Mouse (Mus musculus) CH12.LX (cell line): ENCODE measurements around the gene Mstn. TPM values are rescaled to one million over a fixed set of nuclear protein-coding genes. Genes with fewer than 3 reads are reported as not detected.

ENCODE experiments used
- DNase-seq: peaks from one replicate; pipeline ENCODE4 v3.0.0-alpha.2; 2013; ENCODE audit errors: extremely low read depth
- H3K27ac ChIP-seq: 2 replicates; pipeline ENCODE4 v1.5.1; 2012; ENCODE audit warnings: low read depth, mild to moderate bottlenecking, control low read depth, moderate library complexity; ENCODE audit not compliant: insufficient read depth
- H3K27me3 ChIP-seq: replicated peaks from 2 replicates; pipeline ENCODE3; 2012; ENCODE audit warnings: inconsistent platforms
- H3K36me3 ChIP-seq, 2 experiments: replicated peaks in 1 of 2; 2 replicates each; pipeline versions ENCODE3 to v1.6.1; 2012; ENCODE audit warnings: inconsistent platforms in 1 of 2, low read length in 1 of 2, mild to moderate bottlenecking in 1 of 2, mixed read lengths in 1 of 2, moderate library complexity in 1 of 2; ENCODE audit not compliant: control insufficient read depth in 1 of 2, insufficient read depth in 1 of 2
- H3K4me1 ChIP-seq, 2 experiments: 2 replicates each; pipeline ENCODE4 v1.6.1; 2012; ENCODE audit warnings: inconsistent platforms in 1 of 2, moderate library complexity in 1 of 2; ENCODE audit not compliant: insufficient read depth in 2 of 2, control insufficient read depth in 1 of 2
- H3K4me2 ChIP-seq: 2 replicates; pipeline ENCODE4 v1.6.1; 2012; ENCODE audit warnings: low read depth, mild to moderate bottlenecking, control low read depth; ENCODE audit not compliant: poor library complexity, insufficient read depth, severe bottlenecking
- H3K4me3 ChIP-seq, 3 experiments: fragments of 150-350 bp in 1 of 3; sonication (generic) in 1 of 3; replicated peaks in 1 of 3; 2 replicates each; pipeline versions ENCODE3 to v1.5.1; 2011 to 2012; ENCODE audit warnings: low read depth in 2 of 3, low read length in 2 of 3, mild to moderate bottlenecking in 2 of 3, moderate library complexity in 2 of 3, control low read depth in 1 of 3, improper control_type of control experiment in 1 of 3, inconsistent platforms in 1 of 3, mixed read lengths in 1 of 3; ENCODE audit not compliant: poor library complexity in 1 of 3
- H3K79me2 ChIP-seq: replicated peaks from 2 replicates; pipeline ENCODE4 v1.6.1; 2012; ENCODE audit warnings: mild to moderate bottlenecking, moderate library complexity; ENCODE audit not compliant: control insufficient read depth, poor library complexity, insufficient read depth, severe bottlenecking; ENCODE audit errors: extremely low read depth
- H3K9ac ChIP-seq: 2 replicates; pipeline ENCODE4 v1.6.1; 2012; ENCODE audit warnings: low read depth, mild to moderate bottlenecking, control low read depth, moderate library complexity; ENCODE audit not compliant: insufficient read depth
- H3K9me3 ChIP-seq: replicated peaks from 2 replicates; pipeline ENCODE3; 2012; ENCODE audit warnings: low read length, inconsistent platforms, mixed read lengths
- BHLHE40 ChIP-seq: IDR thresholded peaks from 2 replicates; pipeline ENCODE4 v1.6.1; 2011; ENCODE audit warnings: mild to moderate bottlenecking, low read depth, low read length, improper control_type of control experiment
- CHD1 ChIP-seq: IDR thresholded peaks from 2 replicates; pipeline ENCODE4 v1.6.1; 2012; ENCODE audit warnings: low read depth, low read length, improper control_type of control experiment, inconsistent platforms
- CHD2 ChIP-seq: IDR thresholded peaks from 2 replicates; pipeline ENCODE4 v1.6.1; 2011; ENCODE audit warnings: low read length, improper control_type of control experiment
- ELF1 ChIP-seq: IDR thresholded peaks from 2 replicates; pipeline ENCODE4 v1.6.1; 2014; ENCODE audit warnings: low read depth, mild to moderate bottlenecking, inconsistent platforms, low read length, improper control_type of control experiment
- EP300 ChIP-seq: IDR thresholded peaks from 2 replicates; pipeline ENCODE4 v1.6.1; 2011; ENCODE audit warnings: low read length, improper control_type of control experiment
- GABPA ChIP-seq: IDR thresholded peaks from 2 replicates; pipeline ENCODE4 v1.6.1; 2012; ENCODE audit warnings: low read depth, low read length, improper control_type of control experiment, inconsistent platforms; ENCODE audit not compliant: insufficient replicate concordance
- IRF4 ChIP-seq: IDR thresholded peaks from 2 replicates; pipeline ENCODE4 v1.6.1; 2014; ENCODE audit warnings: low read depth, mild to moderate bottlenecking, inconsistent platforms, low read length, improper control_type of control experiment
- KAT2A ChIP-seq: IDR thresholded peaks from 2 replicates; pipeline ENCODE4 v1.6.1; 2012; ENCODE audit warnings: low read length, improper control_type of control experiment, inconsistent platforms; ENCODE audit not compliant: insufficient replicate concordance
- MAFK ChIP-seq: IDR thresholded peaks from 2 replicates; pipeline ENCODE4 v1.6.1; 2011; ENCODE audit warnings: low read length, improper control_type of control experiment; ENCODE audit not compliant: insufficient replicate concordance
- MAX ChIP-seq: IDR thresholded peaks from 2 replicates; pipeline ENCODE4 v1.6.1; 2011; ENCODE audit warnings: low read length, improper control_type of control experiment
- MAZ ChIP-seq: IDR thresholded peaks from 2 replicates; pipeline ENCODE4 v1.6.1; 2012; ENCODE audit warnings: low read depth, mild to moderate bottlenecking, inconsistent platforms, low read length, improper control_type of control experiment, moderate library complexity
- MXI1 ChIP-seq: IDR thresholded peaks from 2 replicates; pipeline ENCODE4 v1.6.1; 2011; ENCODE audit warnings: mild to moderate bottlenecking, low read depth, low read length, improper control_type of control experiment
- MYC ChIP-seq: IDR thresholded peaks from 2 replicates; pipeline ENCODE4 v1.6.1; 2011; ENCODE audit warnings: low read depth, mild to moderate bottlenecking, improper control_type of control experiment, low read length
- NELFE ChIP-seq: IDR thresholded peaks from 2 replicates; pipeline ENCODE4 v1.6.1; 2011; ENCODE audit warnings: low read depth, low read length, improper control_type of control experiment
- NRF1 ChIP-seq: IDR thresholded peaks from 2 replicates; pipeline ENCODE4 v1.6.1; 2014; ENCODE audit warnings: low read depth, mild to moderate bottlenecking, inconsistent platforms, low read length, improper control_type of control experiment, moderate library complexity
- RAD21 ChIP-seq: IDR thresholded peaks from 2 replicates; pipeline ENCODE4 v1.6.1; 2011; ENCODE audit warnings: low read depth, mild to moderate bottlenecking, low read length, improper control_type of control experiment, moderate library complexity
- SMC3 ChIP-seq: IDR thresholded peaks from 2 replicates; pipeline ENCODE4 v1.6.1; 2011; ENCODE audit warnings: low read depth, low read length, improper control_type of control experiment
- TCF12 ChIP-seq: IDR thresholded peaks from 2 replicates; pipeline ENCODE4 v1.6.1; 2014; ENCODE audit warnings: low read depth, mild to moderate bottlenecking, inconsistent platforms, low read length, improper control_type of control experiment
- USF2 ChIP-seq: conservative IDR thresholded peaks from 2 replicates; pipeline ENCODE4 v1.6.1; 2011; ENCODE audit warnings: low read depth, low read length, improper control_type of control experiment
- ZC3H11A ChIP-seq: IDR thresholded peaks from 2 replicates; pipeline ENCODE4 v1.6.1; 2012; ENCODE audit warnings: low read depth, mild to moderate bottlenecking, inconsistent platforms, low read length, improper control_type of control experiment
- dilution Hi-C: fragments of 300-500 bp; cut with MboI; formaldehyde crosslinking; loops from 2 replicates; pipeline ENCODE4 v1.14.3; 2020; ENCODE audit warnings: low sequenced_read_pairs; ENCODE audit not compliant: extremely low pct_unique_long_range_greater_than_20kb, extremely low pct_ligation_motif_present
- in situ Hi-C: fragments of 300-500 bp; cut with MboI; formaldehyde crosslinking; loops from 3 replicates; pipeline ENCODE4 v1.14.3; 2019; ENCODE audit warnings: low sequenced_read_pairs, low pct_ligation_motif_present, low pct_unique_long_range_greater_than_20kb, mixed read lengths
- polyA plus RNA-seq: library from polyadenylated mRNA; unstranded; fragments of >175 nt; gene quantifications from 2 replicates; pipeline ENCODE4 v1.2.1, GENCODE M21; 2012; ENCODE audit warnings: low read depth; ENCODE audit not compliant: insufficient read length
- total RNA-seq, 2 experiments: library from RNA; depleted of rRNA; stranded (reverse); fragments of 300-350 nt in 1 of 2; fragments of >200 nt in 1 of 2; gene quantifications; 2 replicates each; pipeline ENCODE4 v1.2.3; 2012 to 2014

Mstn gene
- total and polyA plus RNA-seq, 3 experiments, result not detected

DNA sequence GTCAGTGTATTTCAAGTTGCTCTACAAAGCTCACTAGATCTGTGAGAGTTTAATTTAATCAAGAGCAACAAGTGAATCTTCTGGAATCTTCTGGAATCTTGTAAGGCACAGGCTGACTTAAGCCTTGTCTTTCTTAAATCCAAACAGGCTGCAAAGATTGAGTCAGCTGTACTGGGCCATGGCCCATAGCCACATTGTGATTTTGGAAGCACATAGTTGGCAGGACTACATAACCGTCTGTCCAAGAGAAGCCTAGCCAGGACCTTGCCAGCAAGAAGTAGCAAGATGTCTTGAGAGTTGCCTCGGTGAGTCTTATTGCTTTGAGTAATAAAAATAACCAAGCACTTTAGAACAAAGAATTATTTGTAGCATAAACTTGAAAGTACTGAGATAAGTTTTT is 18.4 kb downstream of the Mstn start:
- H3K27me3 ChIP-seq, result no peaks in the 10 kb centered on the region
- H3K9me3 ChIP-seq, result no peaks in the 10 kb centered on the region
- dilution Hi-C loops, result no loop called here
- H3K4me2 ChIP-seq, result no peak overlapping the region
- H3K27ac ChIP-seq, result no peak overlapping the region
- TF ChIP-seq CHD1 (no peak), ZC3H11A (no peak), BHLHE40 (no peak), MAZ (no peak), MAX (no peak), NRF1 (no peak), SMC3 (no peak)
- TF ChIP-seq, all 38 proteins: peak for 0
- no peak overlapping the region for H3K9ac ChIP-seq
- H3K79me2 ChIP-seq, result no peaks in the 10 kb centered on the region
- in situ Hi-C loops, result no loop called here
- H3K4me1 ChIP-seq, result no peaks in the 10 kb centered on the region
- DNase-seq, result no peak
- no peaks in the 10 kb centered on the region for H3K36me3 ChIP-seq
- H3K4me3 ChIP-seq, result no peak overlapping the region

- H3K9ac ChIP-seq, result no peak overlapping the region
- H3K4me1 ChIP-seq, result no peaks in the 10 kb centered on the region
- TF ChIP-seq ELF1, result no peak
- no peak for TF ChIP-seq TCF12
- no peak for TF ChIP-seq MAFK
- in situ Hi-C loops (no loop called here), dilution Hi-C loops (no loop called here)
- no peaks in the 10 kb centered on the region for H3K27me3 ChIP-seq
- no peaks in the 10 kb centered on the region for H3K36me3 ChIP-seq
- H3K4me2 ChIP-seq, result no peak overlapping the region
- H3K79me2 ChIP-seq, result no peaks in the 10 kb centered on the region
- H3K27ac ChIP-seq, result no peak overlapping the region
- H3K9me3 ChIP-seq, result no peaks in the 10 kb centered on the region
- H3K4me3 ChIP-seq, result no peak overlapping the region
- DNase-seq, result no peak
These were observed 19.2 kb downstream of the Mstn start for GRCm38 (mm10) chr1:53080603-53081002.

GRCm38 (mm10) chr1:53085256-53085655 is 23.8 kb downstream of the Mstn start:
- in situ Hi-C loops, result no loop called here
- Histone ChIP-seq H3K27me3 (no peaks in the 10 kb centered on the region), H3K4me1 (no peaks in the 10 kb centered on the region)

More at GRCm38 (mm10) chr1:53085256-53085655, 23.8 kb downstream of the Mstn start:
- dilution Hi-C loops, result no loop called here
- H3K9ac ChIP-seq, result no peak overlapping the region
- H3K4me2 ChIP-seq, result no peak overlapping the region
- no peaks in the 10 kb centered on the region for H3K79me2 ChIP-seq
- H3K27ac ChIP-seq, result no peak overlapping the region
- H3K9me3 ChIP-seq, result no peaks in the 10 kb centered on the region
- H3K36me3 ChIP-seq, result no peaks in the 10 kb centered on the region
- DNase-seq, result no peak
- no peak for TF ChIP-seq KAT2A
- TF ChIP-seq IRF4, result no peak
- no peak for TF ChIP-seq NRF1
- TF ChIP-seq MYC, result no peak
- TF ChIP-seq EP300, result no peak
- no peak for TF ChIP-seq ELF1
- no peak for TF ChIP-seq MXI1
- no peak for TF ChIP-seq MAZ
- no peak for TF ChIP-seq NELFE
- no peak for TF ChIP-seq GABPA
- no peak for TF ChIP-seq RAD21
- TF ChIP-seq MAFK, result no peak
- TF ChIP-seq USF2, result no peak
- TF ChIP-seq SMC3, result no peak
- TF ChIP-seq CHD2, result no peak
- H3K4me3 ChIP-seq, result no peak overlapping the region
